Mouse (Mus musculus) liver, embryonic 14 days (tissue): ENCODE results near the gene Ccpg1. TPM values are rescaled to one million over a fixed set of nuclear protein-coding genes. Genes with fewer than 3 reads are reported as not detected.

Source experiments
- polyA plus RNA-seq: library from polyadenylated mRNA; depleted of rRNA; stranded (reverse); fragments of >200 nt; gene quantifications from 2 replicates; pipeline ENCODE4 v1.2.3, GENCODE M21; 2012; rRNA removed

The Ccpg1 gene
- 4.0 and 4.7 TPM in 2 replicates for polyA plus RNA-seq

GRCm38 (mm10) chr9:72985250-72986220, at the start of gene Ccpg1, which contains the start of gene Ccpg1os:
TSS of gene Ccpg1 (plus strand) at chr9:72985429.
TSS of gene Ccpg1os (minus strand) at chr9:72985382.

GRCm38 (mm10) chr9:72958521-72959450, 26.4 kb upstream of the Ccpg1 start, which contains the start of the genes Dyx1c1 and Gm44503:
TSS of gene Dyx1c1 (plus strand) at chr9:72958785.
TSS of gene Gm44503 (plus strand) at chr9:72958852.

GRCm38 (mm10) chr9:73040080-73040479, 54.9 kb downstream of the Ccpg1 start, which contains the start of gene Pigb:
TSS of gene Pigb (minus strand) at chr9:73040378.

GRCm38 (mm10) chr9:73044146-73045079, 59.2 kb downstream of the Ccpg1 start, which contains the start of gene Rab27a:
TSS of gene Rab27a (plus strand) at chr9:73044854.

Other genes with a start within 250 kb of the Ccpg1 start
- 0.03 and 0.07 TPM in 2 replicates for gene Prtg, start 178.6 kb upstream of the Ccpg1 start, polyA plus RNA-seq
- 0.08 and 0.11 TPM in 2 replicates for gene Pygo1, start 59.8 kb upstream of the Ccpg1 start, polyA plus RNA-seq
- 0.11 and 0.12 TPM in 2 replicates for gene Dyx1c1, start 26.6 kb upstream of the Ccpg1 start, polyA plus RNA-seq
- not detected in 2 replicates for gene Gm44503, start 26.6 kb upstream of the Ccpg1 start, polyA plus RNA-seq
- gene Ccpg1os, start within 50 bp of the Ccpg1 start, polyA plus RNA-seq: 2.0 and 2.3 TPM in 2 replicates
- gene Pigb, start 54.9 kb downstream of the Ccpg1 start, polyA plus RNA-seq: 3.2 and 4.0 TPM in 2 replicates
- gene Rab27a, start 59.4 kb downstream of the Ccpg1 start, polyA plus RNA-seq: 2.6 and 3.3 TPM in 2 replicates
- 0.06 and 0.07 TPM in 2 replicates for gene Khdc3, start 116.4 kb downstream of the Ccpg1 start, polyA plus RNA-seq
- gene Gm20509, start 117.0 kb downstream of the Ccpg1 start, polyA plus RNA-seq: not detected in 2 replicates
- 29.5 and 36.3 TPM in 2 replicates for gene Rsl24d1, start 128.0 kb downstream of the Ccpg1 start, polyA plus RNA-seq